Mouse (Mus musculus) lung, embryonic 14.5 days (tissue): ENCODE results near the gene Sema6b. TPM values are rescaled to one million over a fixed set of nuclear protein-coding genes. Genes with fewer than 3 reads are reported as not detected.

Experiments used
- ATAC-seq: fragments of 200-750 bp; cut with Nextera tagmentation; 2 replicates; pipeline ENCODE4 v1.8.0; 2017; ENCODE audit warnings: mild to moderate bottlenecking, moderate TSS enrichment, moderate library complexity; ENCODE audit not compliant: insufficient read depth
- DNase-seq: peaks from one replicate; pipeline ENCODE4 v3.0.0-alpha.2; 2015
- H3K27ac ChIP-seq: fragments of 300-500 bp; sonication (generic); 2 replicates; pipeline ENCODE4 v1.5.1; 2014; ENCODE audit warnings: low read depth, mild to moderate bottlenecking, moderate library complexity
- H3K27me3 ChIP-seq: fragments of 300-500 bp; sonication (generic); 2 replicates; pipeline ENCODE4 v1.6.1; 2014; ENCODE audit warnings: low read length, control low read depth; ENCODE audit not compliant: insufficient read depth
- H3K36me3 ChIP-seq: fragments of 300-500 bp; sonication (generic); 2 replicates; pipeline ENCODE4 v1.6.1; 2014; ENCODE audit warnings: control low read depth; ENCODE audit not compliant: insufficient read depth
- H3K4me1 ChIP-seq: fragments of 300-500 bp; sonication (generic); 2 replicates; pipeline ENCODE4 v1.6.1; 2014; ENCODE audit warnings: antibody characterized with exemption, control low read depth; ENCODE audit not compliant: insufficient read depth
- H3K4me2 ChIP-seq: fragments of 300-500 bp; sonication (generic); 2 replicates; pipeline ENCODE4 v1.6.1; 2014; ENCODE audit warnings: mild to moderate bottlenecking
- H3K4me3 ChIP-seq: fragments of 300-500 bp; sonication (generic); 2 replicates; pipeline ENCODE4 v1.5.1; 2014; ENCODE audit warnings: low read depth, low read length
- H3K9ac ChIP-seq: fragments of 300-500 bp; sonication (generic); 2 replicates; pipeline ENCODE4 v1.6.1; 2014
- H3K9me3 ChIP-seq: fragments of 300-500 bp; sonication (generic); 2 replicates; pipeline ENCODE4 v1.6.1; 2016; ENCODE audit warnings: low read depth, low read length, control low read depth
- CTCF ChIP-seq: IDR thresholded peaks from 2 replicates; pipeline ENCODE4 v1.5.1; 2016; ENCODE audit warnings: antibody characterized with exemption, low read depth
- WGBS: fragments of 180-500 bp; shearing (Covaris S2); extraction: QIAGEN DNeasy Blood & Tissue Kit; methylation state at CpG from one replicate; pipeline ENCODE4 v1.1.7; 2014; 5-methylcytosine and 5-hydroxymethylcytosine counted together
- polyA plus RNA-seq: library from polyadenylated mRNA; unstranded; fragments of >200 nt; fragmentation: Nextera tagmentation; extraction: Ambion mirVana; gene quantifications from 2 replicates; pipeline ENCODE4 v1.2.1, GENCODE M21; 2014

The Sema6b gene
- polyA plus RNA-seq, result 1.7 and 1.8 TPM in 2 replicates

- TF ChIP-seq CTCF, result peak; percentile 24; the same call in 1 of the 2 replicates
- ATAC-seq (peak; percentile 35), DNase-seq (peak; percentile 83)
- Histone ChIP-seq H3K4me1 (no peaks in the 10 kb centered on the region), H3K27ac (no peak within 1 kb of the TSS), H3K9me3 (no peaks in the 10 kb centered on the region), H3K27me3 (peaks cover 68% of the 10 kb centered on the region), H3K9ac (peak within 1 kb of the TSS; percentile 36), H3K4me2 (peak within 1 kb of the TSS; percentile 100), H3K36me3 (no peaks in the 10 kb centered on the region), H3K4me3 (peak within 1 kb of the TSS; percentile 65)
- 1% methylated on average over 79 of the region's 79 CpGs for WGBS
These were observed at the start of gene Sema6b for GRCm38 (mm10) chr17:56139858-56140595. Sema6b (minus strand) TSS chr17:56140343.

- TF ChIP-seq CTCF, result no peak
- ATAC-seq, result peak; percentile 68
- whole genome bisulfite sequencing, result 36% methylated on average over 11 of the region's 11 CpGs
- Histone ChIP-seq H3K4me2 (peak overlapping the region; percentile 94; the same call in 1 of the 2 replicates), H3K4me1 (peaks cover 5% of the 10 kb centered on the region; the same call in 1 of the 2 replicates), H3K27ac (peak overlapping the region; percentile 72), H3K27me3 (no peaks in the 10 kb centered on the region), H3K9me3 (no peaks in the 10 kb centered on the region), H3K9ac (no peak overlapping the region), H3K36me3 (peaks cover 57% of the 10 kb centered on the region), H3K4me3 (no peak overlapping the region)
- DNase-seq, result peak; percentile 77
These were observed 45.4 kb upstream of the Sema6b start for GRCm38 (mm10) chr17:56185281-56186141.

- H3K36me3 ChIP-seq, result peaks cover 59% of the 10 kb centered on the region
- peak within 1 kb of the TSS; percentile 91 for H3K4me3 ChIP-seq
- H3K9ac ChIP-seq, result peak within 1 kb of the TSS; percentile 78
- H3K27me3 ChIP-seq, result no peaks in the 10 kb centered on the region
- peak; percentile 99 for DNase-seq
- WGBS, result under 1% methylated on average over 47 of the region's 47 CpGs
- peak within 1 kb of the TSS; percentile 94 for H3K4me2 ChIP-seq
- H3K9me3 ChIP-seq, result no peaks in the 10 kb centered on the region
- H3K4me1 ChIP-seq, result peaks cover 5% of the 10 kb centered on the region; the same call in 1 of the 2 replicates
- ATAC-seq, result peak; percentile 92
- TF ChIP-seq CTCF, result peak; percentile 14; the same call in 1 of the 2 replicates
- peak within 1 kb of the TSS; percentile 51 for H3K27ac ChIP-seq
These were observed 43.5 kb upstream of the Sema6b start, which contains the start of gene Mydgf for GRCm38 (mm10) chr17:56183658-56184103. Mydgf (minus strand) TSS chr17:56183920.

DNA sequence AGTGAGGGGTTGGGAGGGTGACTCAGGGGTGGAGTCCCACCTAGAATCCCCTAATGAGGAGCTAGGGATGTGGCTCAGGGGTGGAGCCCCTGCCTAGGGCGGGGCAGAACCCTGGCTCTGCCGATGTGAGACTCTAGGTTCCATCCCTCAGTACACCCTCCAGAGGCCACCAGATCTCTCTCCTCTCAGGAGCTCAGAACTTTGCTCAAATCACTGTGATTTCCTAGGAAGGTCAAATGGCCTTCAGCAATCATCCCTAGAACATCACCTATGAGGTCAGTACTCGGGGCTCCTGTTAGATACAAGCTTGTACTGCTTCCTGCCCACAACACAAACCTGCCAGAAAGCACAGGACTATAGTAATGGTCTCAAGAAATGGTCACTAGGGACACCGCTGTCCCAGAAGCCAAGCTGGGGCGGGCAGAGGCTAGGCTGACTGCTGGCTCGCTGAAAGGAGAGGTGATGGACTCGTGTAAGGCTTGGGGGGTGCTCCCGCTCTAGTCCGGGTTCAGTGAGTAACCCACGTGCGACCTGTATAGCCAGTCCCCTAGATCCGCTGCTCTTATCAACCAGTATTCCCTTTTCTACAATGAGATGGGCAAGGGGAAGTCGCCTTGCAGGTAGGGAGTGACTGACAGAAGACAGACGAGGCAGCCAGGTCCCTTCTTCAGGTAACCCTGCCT, 43.0 kb upstream of the Sema6b start:
- H3K4me2 ChIP-seq, result peak overlapping the region; percentile 94
- H3K4me1 ChIP-seq, result peaks cover 5% of the 10 kb centered on the region; the same call in 1 of the 2 replicates
- H3K27ac ChIP-seq, result peak overlapping the region; percentile 51
- ATAC-seq (peak; percentile 18), DNase-seq (peak; percentile 10)
- no peaks in the 10 kb centered on the region for H3K9me3 ChIP-seq
- no peak for TF ChIP-seq CTCF
- H3K27me3 ChIP-seq, result no peaks in the 10 kb centered on the region
- H3K9ac ChIP-seq, result peak overlapping the region; percentile 78
- H3K4me3 ChIP-seq, result peak overlapping the region; percentile 91
- peaks cover 55% of the 10 kb centered on the region for H3K36me3 ChIP-seq
- under 1% methylated on average over 14 of the region's 14 CpGs for WGBS

DNA sequence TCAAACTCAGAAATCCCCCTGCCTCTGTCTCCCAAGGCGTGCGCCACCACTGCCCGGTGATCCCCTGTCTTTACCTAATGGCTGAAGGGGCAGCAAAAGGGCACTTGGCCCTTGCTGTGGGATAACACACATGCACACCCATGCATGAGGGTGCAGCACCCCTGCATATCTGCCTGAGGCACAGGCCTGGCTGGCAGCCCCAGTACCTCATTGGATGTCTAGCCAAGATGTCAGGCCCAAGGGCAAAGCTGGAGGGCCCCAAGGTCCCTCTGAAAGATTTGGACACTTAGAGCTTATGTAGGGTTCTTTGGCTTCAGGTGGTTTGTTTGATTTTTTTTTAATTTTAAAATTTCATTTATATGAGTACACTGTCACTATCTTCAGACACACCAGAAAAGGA, 35.3 kb upstream of the Sema6b start:
- no peak overlapping the region for H3K9ac ChIP-seq
- WGBS, result 97% methylated on average over 3 of the region's 3 CpGs

DNA sequence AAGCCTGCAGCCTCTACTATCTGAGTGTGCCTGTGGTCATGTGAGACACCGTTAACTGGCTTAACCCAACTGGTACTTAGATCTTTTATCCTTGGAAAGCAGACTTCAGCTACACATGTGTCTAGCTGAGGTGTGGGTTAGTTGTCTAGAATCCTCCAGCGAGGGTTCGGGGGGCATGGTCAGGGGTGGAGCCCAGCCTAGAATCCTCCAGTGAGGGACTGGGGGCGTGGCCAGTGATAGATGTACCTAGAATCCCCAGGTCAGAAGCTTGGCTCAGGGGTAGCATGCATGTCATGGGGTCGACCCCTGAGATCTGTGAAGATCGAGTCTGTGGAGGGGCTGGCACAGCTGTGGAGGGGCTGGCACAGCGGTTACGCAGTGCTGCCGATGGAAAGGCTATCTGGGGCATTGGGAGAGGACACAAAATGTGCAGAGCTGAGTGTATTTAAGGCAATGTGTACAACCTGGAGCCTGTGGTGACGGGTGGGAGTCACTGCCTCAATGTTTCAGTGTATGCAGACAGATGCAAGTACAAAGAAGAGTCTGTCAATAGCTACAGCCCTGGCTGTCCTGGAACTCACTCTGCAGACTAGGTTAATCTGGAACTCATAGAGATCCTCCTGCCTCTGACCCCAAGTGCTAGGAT, 33.4 kb upstream of the Sema6b start:
- H3K27me3 ChIP-seq, result no peaks in the 10 kb centered on the region
- H3K4me1 ChIP-seq, result no peaks in the 10 kb centered on the region
- no peak for DNase-seq
- no peak for ATAC-seq
- no peak overlapping the region for H3K4me2 ChIP-seq
- no peak overlapping the region for H3K9ac ChIP-seq
- TF ChIP-seq CTCF, result no peak
- no peak overlapping the region for H3K4me3 ChIP-seq
- H3K27ac ChIP-seq, result no peak overlapping the region
- no peaks in the 10 kb centered on the region for H3K9me3 ChIP-seq
- WGBS, result 49% methylated on average over 10 of the region's 10 CpGs
- H3K36me3 ChIP-seq, result peaks cover 33% of the 10 kb centered on the region

More for the DNA sequence above, 35.3 kb upstream of the Sema6b start:
- DNase-seq, result no peak
- Histone ChIP-seq H3K9me3 (no peaks in the 10 kb centered on the region), H3K4me3 (no peak overlapping the region), H3K27ac (no peak overlapping the region), H3K4me2 (no peak overlapping the region), H3K36me3 (peaks cover 49% of the 10 kb centered on the region), H3K4me1 (no peaks in the 10 kb centered on the region), H3K27me3 (no peaks in the 10 kb centered on the region)
- no peak for TF ChIP-seq CTCF
- ATAC-seq, result no peak
